Mouse (Mus musculus): ENCODE results near the gene Zfp993. TPM values are rescaled to one million over a fixed set of nuclear protein-coding genes. Genes with fewer than 3 reads are reported as not detected.

Zfp993 gene
- polyA plus RNA-seq (2015; fragmentation: Illumina TruSeq; extraction: RNeasy Lipid Tissue Mini Kit (QIAGEN cat#74804); ENCODE audit: low read depth, low replicate concordance): 1.2 TPM

GRCm38 (mm10) chr4:146610774-146611400, at the start of gene Zfp993:
Gene Zfp993 (plus strand): TSS chr4:146610961.

Other genes starting within 250 kb of the Zfp993 start
- gene Zfp992, start 161.9 kb upstream of the Zfp993 start, polyA plus RNA-seq (2015; fragmentation: Illumina TruSeq; extraction: RNeasy Lipid Tissue Mini Kit (QIAGEN cat#74804); ENCODE audit: low read depth, low replicate concordance): 0.70 TPM
- not detected for gene Zfp981, start 108.9 kb upstream of the Zfp993 start, polyA plus RNA-seq (2015; fragmentation: Illumina TruSeq; extraction: RNeasy Lipid Tissue Mini Kit (QIAGEN cat#74804); ENCODE audit: low read depth, low replicate concordance)

Measured in brain, adult 10 weeks (tissue).